Mouse (Mus musculus) E14TG2a.4 (cell line): ENCODE data around the gene Fcrla.

ENCODE experiments used
- CTCF ChIP-seq: conservative IDR thresholded peaks from 2 replicates; pipeline ENCODE4 v1.5.1; 2014; ENCODE audit warnings: low read length
- NANOG ChIP-seq: IDR thresholded peaks from 2 replicates; pipeline ENCODE4 v1.6.1; 2014; ENCODE audit warnings: borderline replicate concordance, low read length, mixed read lengths

GRCm38 (mm10) chr1:170884978-170885561, 42.3 kb downstream of the Fcrla start, which contains the start of the genes Gm26620 and Dusp12:
- TF ChIP-seq CTCF = peak; percentile 26
- no peak for TF ChIP-seq NANOG
